Mouse (Mus musculus): ENCODE measurements around the gene Dmrtc2. TPM values are rescaled to one million over a fixed set of nuclear protein-coding genes. Genes with fewer than 3 reads are reported as not detected.

Dmrtc2 gene
- polyA plus RNA-seq, 1 experiment from 2014 or later, result not detected

DNA sequence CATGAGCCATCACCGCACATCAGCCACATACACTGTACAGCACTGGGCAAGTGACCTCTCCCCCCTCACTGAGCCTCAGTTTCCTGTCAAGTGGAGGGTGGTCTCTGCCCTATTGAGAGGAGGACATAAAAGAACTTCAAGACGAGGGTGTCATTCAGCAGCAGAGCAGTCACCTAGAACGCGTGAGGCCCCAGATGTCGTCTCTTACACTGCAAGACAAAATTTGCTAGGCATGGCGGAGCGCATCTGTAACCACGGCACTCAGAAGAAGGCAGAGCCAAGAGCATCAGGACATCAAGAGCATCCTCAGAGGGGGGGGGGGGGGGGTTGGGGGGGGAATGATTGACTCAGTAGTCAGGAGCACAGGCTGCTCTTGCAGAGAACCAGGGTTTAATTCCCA lies 26.4 kb downstream of the Dmrtc2 start:
- Histone ChIP-seq H3K4me2 (replicated peaks; ENCODE audit: low read depth) (no peak overlapping the region), H3K4me1 (replicated peaks; ENCODE audit: control insufficient read depth, insufficient read depth, low read length) (no peaks in the 10 kb centered on the region), H3K9me3 (ENCODE audit: control insufficient read depth) (no peaks in the 10 kb centered on the region), H3K27ac (ENCODE audit: low read depth, low read length) (no peak overlapping the region), H3K9ac (ENCODE audit: low read depth, low read length) (no peak overlapping the region), H3K4me3 (ENCODE audit: low read depth, low read length) (no peak overlapping the region), H3K27me3 (replicated peaks; ENCODE audit: control insufficient read depth, insufficient read depth, low read length) (no peaks in the 10 kb centered on the region), H3K36me3 (ENCODE audit: control insufficient read depth, insufficient read depth) (no peaks in the 10 kb centered on the region; the same call in 1 of the 2 replicates)
- no peak for TF ChIP-seq CTCF (IDR thresholded peaks at IDR 0.05; ENCODE audit: low read depth)
- ATAC-seq, result no peak
- WGBS, result 91% methylated on average over 8 of the region's 8 CpGs

DNA sequence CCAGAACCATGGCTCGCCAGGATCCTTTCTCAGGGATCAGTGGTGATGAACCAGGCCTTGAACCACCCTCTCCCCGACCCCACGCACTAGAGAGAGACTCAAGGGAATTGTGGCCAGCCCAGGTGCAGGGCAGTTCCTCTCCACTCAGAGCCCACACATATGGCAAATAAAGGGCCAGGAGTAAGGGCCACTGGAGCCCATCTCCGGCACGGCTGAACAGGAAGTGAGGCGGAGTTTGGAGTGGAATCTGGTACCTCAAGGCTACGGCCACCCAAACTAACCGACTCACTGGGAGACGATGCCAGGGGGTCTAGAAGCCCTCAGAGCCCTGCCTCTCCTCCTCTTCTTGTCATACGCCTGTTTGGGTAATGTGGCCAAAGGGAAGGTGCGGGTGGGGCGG lies 27.4 kb downstream of the Dmrtc2 start, which contains the start of gene Cd79a:
Cd79a (plus strand) TSS at position 158 of the 400 bp plus-strand sequence.
- 71% methylated on average over 12 of the region's 12 CpGs for WGBS
- TF ChIP-seq CTCF (IDR thresholded peaks at IDR 0.05; ENCODE audit: low read depth), result no peak
- H3K27ac ChIP-seq (ENCODE audit: low read depth, low read length), result no peak within 1 kb of the TSS
- H3K9me3 ChIP-seq (ENCODE audit: control insufficient read depth), result no peaks in the 10 kb centered on the region
- ATAC-seq, result no peak
- no peak within 1 kb of the TSS for H3K4me3 ChIP-seq (ENCODE audit: low read depth, low read length)
- no peak within 1 kb of the TSS for H3K4me2 ChIP-seq (replicated peaks; ENCODE audit: low read depth)
- no peaks in the 10 kb centered on the region for H3K36me3 ChIP-seq (ENCODE audit: control insufficient read depth, insufficient read depth)
- no peak within 1 kb of the TSS for H3K9ac ChIP-seq (ENCODE audit: low read depth, low read length)
- H3K4me1 ChIP-seq (replicated peaks; ENCODE audit: control insufficient read depth, insufficient read depth, low read length), result no peaks in the 10 kb centered on the region
- H3K27me3 ChIP-seq (replicated peaks; ENCODE audit: control insufficient read depth, insufficient read depth, low read length), result no peaks in the 10 kb centered on the region

DNA sequence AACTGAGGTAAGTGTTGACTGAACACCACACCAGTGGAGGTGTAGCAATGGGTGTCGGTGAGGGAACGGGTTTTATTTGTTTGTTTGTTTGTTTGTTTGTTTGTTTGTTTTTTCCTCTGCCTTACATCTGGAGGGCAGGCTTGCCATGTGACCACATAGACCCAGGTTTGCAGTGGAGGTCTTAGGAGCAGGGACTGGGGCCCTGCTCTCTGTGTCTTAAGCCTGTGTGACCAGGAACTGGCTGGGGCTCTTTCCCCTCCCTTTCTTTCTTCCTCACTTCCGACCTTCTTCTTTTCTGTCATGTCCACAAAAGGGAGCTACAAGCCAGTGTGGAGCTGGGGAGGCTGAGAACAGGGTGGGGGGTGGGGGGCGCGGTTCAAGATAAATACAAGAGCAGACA lies 28.1 kb downstream of the Dmrtc2 start:
- Histone ChIP-seq H3K9ac (ENCODE audit: low read depth, low read length) (no peak overlapping the region), H3K27me3 (replicated peaks; ENCODE audit: control insufficient read depth, insufficient read depth, low read length) (no peaks in the 10 kb centered on the region), H3K4me2 (replicated peaks; ENCODE audit: low read depth) (no peak overlapping the region), H3K36me3 (ENCODE audit: control insufficient read depth, insufficient read depth) (no peaks in the 10 kb centered on the region), H3K9me3 (ENCODE audit: control insufficient read depth) (no peaks in the 10 kb centered on the region), H3K4me1 (replicated peaks; ENCODE audit: control insufficient read depth, insufficient read depth, low read length) (no peaks in the 10 kb centered on the region), H3K27ac (ENCODE audit: low read depth, low read length) (no peak overlapping the region), H3K4me3 (ENCODE audit: low read depth, low read length) (no peak overlapping the region)
- no peak for ATAC-seq
- 66% methylated on average over 5 of the region's 5 CpGs for WGBS
- TF ChIP-seq CTCF (IDR thresholded peaks at IDR 0.05; ENCODE audit: low read depth), result no peak

DNA sequence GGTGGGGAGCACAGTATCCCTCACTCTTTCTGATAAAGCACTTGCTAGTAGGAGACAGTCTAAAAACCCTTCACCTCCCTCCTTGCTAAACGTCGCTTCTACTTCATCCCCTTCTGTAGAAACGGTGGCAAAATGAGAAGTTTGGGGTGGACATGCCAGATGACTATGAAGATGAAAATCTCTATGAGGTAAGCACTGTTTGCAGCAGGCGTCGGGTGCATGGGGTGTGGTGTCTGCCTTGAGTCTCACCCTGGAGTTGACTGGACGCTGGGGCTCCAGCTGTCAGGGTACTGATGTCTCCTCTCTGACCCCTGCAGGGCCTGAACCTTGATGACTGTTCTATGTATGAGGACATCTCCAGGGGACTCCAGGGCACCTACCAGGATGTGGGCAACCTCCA lies 31.3 kb downstream of the Dmrtc2 start:
- Histone ChIP-seq H3K4me2 (replicated peaks; ENCODE audit: low read depth) (no peak overlapping the region), H3K4me3 (ENCODE audit: low read depth, low read length) (no peak overlapping the region), H3K36me3 (ENCODE audit: control insufficient read depth, insufficient read depth) (no peaks in the 10 kb centered on the region), H3K27ac (ENCODE audit: low read depth, low read length) (no peak overlapping the region), H3K9me3 (ENCODE audit: control insufficient read depth) (no peaks in the 10 kb centered on the region), H3K4me1 (replicated peaks; ENCODE audit: control insufficient read depth, insufficient read depth, low read length) (no peaks in the 10 kb centered on the region), H3K27me3 (replicated peaks; ENCODE audit: control insufficient read depth, insufficient read depth, low read length) (no peaks in the 10 kb centered on the region), H3K9ac (ENCODE audit: low read depth, low read length) (no peak overlapping the region)
- TF ChIP-seq CTCF (IDR thresholded peaks at IDR 0.05; ENCODE audit: low read depth), result no peak
- WGBS, result 56% methylated on average over 6 of the region's 6 CpGs
- no peak for ATAC-seq

DNA sequence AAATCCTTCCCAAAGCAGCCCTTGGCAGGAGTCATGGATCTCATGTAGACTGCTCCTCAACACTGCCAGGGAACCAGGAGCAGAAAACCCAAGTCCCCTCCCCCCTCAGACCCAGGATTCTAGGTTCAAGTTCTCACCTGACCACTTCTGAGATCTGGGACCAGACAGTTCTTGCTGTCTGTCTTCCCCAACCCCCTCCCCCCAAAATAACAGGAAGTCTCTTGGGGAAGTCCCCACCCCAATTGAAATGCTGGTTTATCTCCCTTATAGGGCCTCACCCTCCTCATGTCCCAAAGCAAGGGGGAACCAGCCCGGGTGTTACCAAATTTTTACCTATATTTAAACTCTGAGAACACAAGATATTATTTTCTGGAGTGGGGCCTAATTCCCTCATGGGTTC lies 32.0 kb downstream of the Dmrtc2 start:
- Histone ChIP-seq H3K4me1 (replicated peaks; ENCODE audit: control insufficient read depth, insufficient read depth, low read length) (no peaks in the 10 kb centered on the region), H3K9me3 (ENCODE audit: control insufficient read depth) (no peaks in the 10 kb centered on the region), H3K9ac (ENCODE audit: low read depth, low read length) (no peak overlapping the region), H3K27ac (ENCODE audit: low read depth, low read length) (no peak overlapping the region), H3K4me2 (replicated peaks; ENCODE audit: low read depth) (peak overlapping the region; percentile 75; the same call in 1 of the 2 replicates), H3K4me3 (ENCODE audit: low read depth, low read length) (no peak overlapping the region), H3K36me3 (ENCODE audit: control insufficient read depth, insufficient read depth) (no peaks in the 10 kb centered on the region), H3K27me3 (replicated peaks; ENCODE audit: control insufficient read depth, insufficient read depth, low read length) (no peaks in the 10 kb centered on the region)
- 47% methylated on average over 1 of the region's 1 CpGs for WGBS
- TF ChIP-seq CTCF (IDR thresholded peaks at IDR 0.05; ENCODE audit: low read depth), result no peak
- ATAC-seq, result no peak

DNA sequence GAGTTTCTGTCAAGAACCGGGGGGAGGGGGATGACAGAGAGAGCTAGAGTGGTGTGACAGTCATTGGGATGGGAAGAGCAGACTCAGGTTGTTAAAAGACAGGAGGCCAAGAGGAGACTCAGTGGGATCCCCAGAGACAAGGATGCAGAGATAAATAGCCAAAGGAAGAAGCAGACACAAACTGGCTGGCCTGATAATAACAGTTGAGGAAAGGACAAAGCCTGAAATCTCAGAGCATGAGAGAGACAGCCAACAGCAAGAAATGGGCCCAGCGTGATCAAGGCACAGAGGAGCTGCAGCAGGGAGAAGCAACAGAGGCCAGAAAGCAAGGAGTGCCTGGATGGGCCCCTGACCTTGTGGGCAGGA lies 32.4 kb downstream of the Dmrtc2 start:
- Histone ChIP-seq H3K9me3 (ENCODE audit: control insufficient read depth) (no peaks in the 10 kb centered on the region), H3K4me2 (replicated peaks; ENCODE audit: low read depth) (peak overlapping the region; percentile 75), H3K4me3 (ENCODE audit: low read depth, low read length) (peak overlapping the region; percentile 53), H3K27me3 (replicated peaks; ENCODE audit: control insufficient read depth, insufficient read depth, low read length) (no peaks in the 10 kb centered on the region), H3K27ac (ENCODE audit: low read depth, low read length) (peak overlapping the region; percentile 85), H3K36me3 (ENCODE audit: control insufficient read depth, insufficient read depth) (no peaks in the 10 kb centered on the region), H3K9ac (ENCODE audit: low read depth, low read length) (peak overlapping the region; percentile 71; the same call in 1 of the 2 replicates), H3K4me1 (replicated peaks; ENCODE audit: control insufficient read depth, insufficient read depth, low read length) (no peaks in the 10 kb centered on the region)
- WGBS, result 48% methylated on average over 2 of the region's 2 CpGs
- no peak for TF ChIP-seq CTCF (IDR thresholded peaks at IDR 0.05; ENCODE audit: low read depth)
- no peak for ATAC-seq

Measured in intestine, postnatal 0 days (tissue).